Comparison of ENCODE assay signal across 8 mouse cellular contexts in the genomic region with DNA sequence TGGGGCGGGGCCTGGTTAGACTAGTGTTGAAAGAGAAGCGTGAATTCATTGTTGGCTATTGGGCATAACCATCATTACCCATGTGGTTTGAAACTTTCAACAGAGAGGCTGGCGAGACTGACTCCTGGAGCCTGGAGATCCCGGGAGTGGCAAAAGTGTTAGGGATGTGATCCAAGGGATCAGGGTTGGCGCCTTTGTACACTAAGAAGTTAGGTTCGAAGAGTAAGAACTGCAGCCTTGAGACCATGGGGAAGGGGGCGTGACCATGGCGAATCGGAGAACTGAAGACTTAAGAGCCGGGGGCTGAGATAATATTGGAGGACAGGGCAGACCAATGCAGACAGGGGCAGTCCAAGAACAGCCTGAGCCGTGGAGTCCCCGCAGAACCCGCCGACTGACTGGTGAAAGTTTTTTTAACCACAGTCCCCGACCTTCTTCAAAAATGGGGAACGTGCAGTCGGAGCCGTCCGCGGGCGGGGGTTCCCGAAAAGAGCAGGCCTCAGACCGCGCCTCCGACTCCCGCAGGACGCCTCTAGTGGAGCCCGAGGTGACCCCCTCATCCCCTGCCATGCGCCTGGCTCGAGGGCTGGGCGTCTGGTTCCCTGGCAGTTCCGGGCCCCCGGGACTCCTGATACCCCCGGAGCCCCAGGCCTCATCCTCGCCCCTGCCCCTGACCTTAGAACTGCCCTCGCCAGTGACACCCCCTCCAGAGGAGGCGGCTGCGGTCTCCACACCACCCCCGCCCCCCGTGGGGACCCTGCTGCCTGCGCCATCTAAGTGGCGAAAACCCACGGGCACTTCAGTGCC. TPM values are rescaled to one million over a fixed set of nuclear protein-coding genes. Genes with fewer than 3 reads are reported as not detected.
A peak's percentile ranks its signal among the peaks of the same experiment; 100 is the strongest.
DNase-seq lines count a peak whose midpoint lies in the region; ATAC-seq and TF ChIP-seq lines count a peak whose summit lies in the region.

No protein-coding gene starts in this region.

- H3K4me2 ChIP-seq in intestine, embryonic 14.5 days (ENCODE audit: low read length), result peak overlapping the region; percentile 64
- peak overlapping the region; percentile 81 for H3K4me2 ChIP-seq in stomach, embryonic 15.5 days

- peak overlapping the region; percentile 47; the same call in 1 of the 2 replicates for H3K9ac ChIP-seq in ES-E14 (ENCODE audit: insufficient read depth, low read depth, low read length, poor library complexity, severe bottlenecking)
- H3K9ac ChIP-seq in intestine, embryonic 14.5 days (ENCODE audit: low read length), result peak overlapping the region; percentile 32; the same call in 1 of the 2 replicates
- H3K9ac ChIP-seq in stomach, embryonic 15.5 days, result peak overlapping the region; percentile 19; the same call in 1 of the 2 replicates

- H3K36me3 ChIP-seq in ES-E14 (ENCODE audit: control insufficient read depth, insufficient read depth, low read length, poor library complexity, severe bottlenecking), result peaks cover 27% of the 10 kb centered on the region
- H3K36me3 ChIP-seq in forebrain, embryonic 10.5 days (replicated peaks), result peaks cover 42% of the 10 kb centered on the region
- peaks cover 32% of the 10 kb centered on the region for H3K36me3 ChIP-seq in intestine, embryonic 14.5 days (ENCODE audit: control insufficient read depth, insufficient read depth, low read length)
- H3K36me3 ChIP-seq in stomach, embryonic 15.5 days, result peaks cover 25% of the 10 kb centered on the region

- no peaks in the 10 kb centered on the region for H3K9me3 ChIP-seq in ES-E14 (ENCODE audit: control insufficient read depth, insufficient read depth, low read depth, low read length)
- H3K9me3 ChIP-seq in forebrain, embryonic 10.5 days, result no peaks in the 10 kb centered on the region
- H3K9me3 ChIP-seq in intestine, embryonic 14.5 days (ENCODE audit: control insufficient read depth, low read length), result no peaks in the 10 kb centered on the region
- no peaks in the 10 kb centered on the region for H3K9me3 ChIP-seq in stomach, embryonic 15.5 days

- no peak overlapping the region for H3K27ac ChIP-seq in ES-E14 (ENCODE audit: insufficient read depth, low read depth, low read length, poor library complexity, severe bottlenecking)
- peak overlapping the region; percentile 92; the same call in 1 of the 2 replicates for H3K27ac ChIP-seq in forebrain, embryonic 10.5 days
- H3K27ac ChIP-seq in intestine, embryonic 14.5 days (ENCODE audit: low read depth), result no peak overlapping the region
- no peak overlapping the region for H3K27ac ChIP-seq in stomach, embryonic 15.5 days

- 1% methylated on average over 43 of the region's 43 CpGs for WGBS in forebrain, embryonic 10.5 days
- 2% methylated on average over 43 of the region's 43 CpGs for WGBS in intestine, embryonic 14.5 days
- 3% methylated on average over 43 of the region's 43 CpGs for WGBS in stomach, embryonic 15.5 days

- peak; percentile 94 for DNase-seq in heart, adult 11 months
- DNase-seq in heart, postnatal 25 days (ENCODE audit: low spot score), result no peak
- DNase-seq in ES-E14 (ENCODE audit: low read depth, low spot score), result no peak
- DNase-seq in forebrain, embryonic 10.5 days (ENCODE audit: extremely low spot score, low spot score), result no peak
- DNase-seq in intestine, embryonic 14.5 days (ENCODE audit: low spot score), result peak; percentile 62
- DNase-seq in lung, postnatal 36 days, result peak; percentile 28
- DNase-seq in frontal cortex, postnatal 14 days (ENCODE audit: low spot score in 2 of 2), result no peak

- H3K4me3 ChIP-seq in ES-E14 (ENCODE audit: insufficient read depth in 1 of 2, low read depth in 1 of 2, low read length in 2 of 2, poor library complexity in 1 of 2, severe bottlenecking in 1 of 2), result peak overlapping the region; percentile 71 to 99
- H3K4me3 ChIP-seq in forebrain, embryonic 10.5 days, result peak overlapping the region; percentile 75
- peak overlapping the region; percentile 56 for H3K4me3 ChIP-seq in intestine, embryonic 14.5 days (ENCODE audit: low read depth, low read length)
- H3K4me3 ChIP-seq in stomach, embryonic 15.5 days (replicated peaks), result peak overlapping the region; percentile 62

- no peak for ATAC-seq in intestine, embryonic 14.5 days (replicated peaks; ENCODE audit: low FRiP score, low TSS enrichment, low read depth)
- ATAC-seq in stomach, embryonic 15.5 days (ENCODE audit: insufficient read depth, low FRiP score, low read depth), result no peak

- intact Hi-C loops in heart, postnatal 25 days (cut with DNase I), result no loop called here

- H3K4me1 ChIP-seq in ES-E14 (ENCODE audit: control insufficient read depth in 2 of 2, insufficient read depth in 2 of 2, low read length in 2 of 2, poor library complexity in 1 of 2), result peaks cover 4 to 25% of the 10 kb centered on the region in 2 experiments; a peak in 3 of 4 replicates
- peaks cover 67% of the 10 kb centered on the region for H3K4me1 ChIP-seq in forebrain, embryonic 10.5 days
- peaks cover 16% of the 10 kb centered on the region for H3K4me1 ChIP-seq in intestine, embryonic 14.5 days (replicated peaks; ENCODE audit: control insufficient read depth, insufficient read depth, low read length)
- peaks cover 24% of the 10 kb centered on the region for H3K4me1 ChIP-seq in stomach, embryonic 15.5 days

- H3K27me3 ChIP-seq in forebrain, embryonic 10.5 days (ENCODE audit: poor library complexity, severe bottlenecking), result peaks cover 69% of the 10 kb centered on the region
- peaks cover 37% of the 10 kb centered on the region for H3K27me3 ChIP-seq in intestine, embryonic 14.5 days (replicated peaks; ENCODE audit: control insufficient read depth, insufficient read depth, low read length)
- peaks cover 37% of the 10 kb centered on the region for H3K27me3 ChIP-seq in stomach, embryonic 15.5 days (replicated peaks)

- in situ Hi-C loops in ES-E14 (cut with MboI; ENCODE audit: low sequenced_read_pairs in 2 of 2, unreplicated experiment in 2 of 2), result no loop called here

TF ChIP-seq in ES-E14, 5 proteins besides CTCF, POLR2A, EP300 and RAD21:
- TF ChIP-seq HCFC1 (IDR thresholded peaks at IDR 0.05; ENCODE audit: borderline replicate concordance, insufficient read depth, low read length), result no peak
TF ChIP-seq in ES-E14: peak in this region for 0.

RNA-seq across cellular contexts. Expression of a gene that starts 0.7 kb away (rescaled TPM):
- under 1 TPM; 0.36 to 0.49 TPM for total RNA-seq in heart, postnatal 25 days (2021)
- 5.1 and 6.2 TPM in 2 replicates for total RNA-seq in ES-E14 (2012; rRNA removed)
- 4.4 and 5.4 TPM in 2 replicates for polyA plus RNA-seq in forebrain, embryonic 10.5 days (2016; fragmentation: Nextera tagmentation; extraction: Ambion mirVana)
- polyA plus RNA-seq in intestine, embryonic 14.5 days (2014; fragmentation: Nextera tagmentation; extraction: Ambion mirVana), result 3.8 and 4.7 TPM in 2 replicates
- polyA plus RNA-seq in stomach, embryonic 15.5 days (2015; fragmentation: Nextera tagmentation; extraction: Ambion mirVana), result 1.9 and 2.2 TPM in 2 replicates

RNA-seq across cellular contexts. Expression of a gene that starts 0.9 kb away (rescaled TPM):
- total RNA-seq in heart, postnatal 25 days (2021), result under 1 TPM; 0.39 to 0.45 TPM
- 0.67 and 1.2 TPM in 2 replicates for total RNA-seq in ES-E14 (2012; rRNA removed)
- 0.69 and 1.1 TPM in 2 replicates for polyA plus RNA-seq in forebrain, embryonic 10.5 days (2016; fragmentation: Nextera tagmentation; extraction: Ambion mirVana)
- 0.58 and 1.0 TPM in 2 replicates for polyA plus RNA-seq in intestine, embryonic 14.5 days (2014; fragmentation: Nextera tagmentation; extraction: Ambion mirVana)
- 0.42 and 0.66 TPM in 2 replicates for polyA plus RNA-seq in stomach, embryonic 15.5 days (2015; fragmentation: Nextera tagmentation; extraction: Ambion mirVana)

RNA-seq across cellular contexts. Expression of a gene that starts 9.5 kb away (rescaled TPM):
- total RNA-seq in heart, postnatal 25 days (2021), result 100 to 1,000 TPM; 118 to 125 TPM
- 209 and 211 TPM in 2 replicates for total RNA-seq in ES-E14 (2012; rRNA removed)
- polyA plus RNA-seq in forebrain, embryonic 10.5 days (2016; fragmentation: Nextera tagmentation; extraction: Ambion mirVana), result 290 and 304 TPM in 2 replicates
- polyA plus RNA-seq in intestine, embryonic 14.5 days (2014; fragmentation: Nextera tagmentation; extraction: Ambion mirVana), result 277 and 280 TPM in 2 replicates
- 225 and 237 TPM in 2 replicates for polyA plus RNA-seq in stomach, embryonic 15.5 days (2015; fragmentation: Nextera tagmentation; extraction: Ambion mirVana)

RNA-seq across cellular contexts. Expression of a gene that starts 14.9 kb away (rescaled TPM):
- 10 to 100 TPM; 11.2 to 11.4 TPM for total RNA-seq in heart, postnatal 25 days (2021)
- total RNA-seq in ES-E14 (2012; rRNA removed), result 20.8 and 42.5 TPM in 2 replicates
- polyA plus RNA-seq in forebrain, embryonic 10.5 days (2016; fragmentation: Nextera tagmentation; extraction: Ambion mirVana), result 11.5 and 11.7 TPM in 2 replicates
- 25.9 and 26.1 TPM in 2 replicates for polyA plus RNA-seq in intestine, embryonic 14.5 days (2014; fragmentation: Nextera tagmentation; extraction: Ambion mirVana)
- polyA plus RNA-seq in stomach, embryonic 15.5 days (2015; fragmentation: Nextera tagmentation; extraction: Ambion mirVana), result 24.8 and 26.7 TPM in 2 replicates

RNA-seq across cellular contexts. Expression of a gene that starts 36.3 kb away (rescaled TPM):
- total RNA-seq in heart, postnatal 25 days (2021), result 1 to 10 TPM; 1.4 TPM
- 5.6 and 5.9 TPM in 2 replicates for total RNA-seq in ES-E14 (2012; rRNA removed)
- polyA plus RNA-seq in forebrain, embryonic 10.5 days (2016; fragmentation: Nextera tagmentation; extraction: Ambion mirVana), result 0.58 and 0.88 TPM in 2 replicates
- 0.54 and 0.96 TPM in 2 replicates for polyA plus RNA-seq in intestine, embryonic 14.5 days (2014; fragmentation: Nextera tagmentation; extraction: Ambion mirVana)
- 0.75 and 0.76 TPM in 2 replicates for polyA plus RNA-seq in stomach, embryonic 15.5 days (2015; fragmentation: Nextera tagmentation; extraction: Ambion mirVana)

Comparison
In these comparisons a context has a peak if more than half of its experiments do, and no peak if none do; other contexts are left out.
1. DNase-seq: peak in heart, adult 11 months (single experiment), intestine, embryonic 14.5 days (single experiment) and lung, postnatal 36 days (single experiment); none in heart, postnatal 25 days (single experiment), ES-E14 (single experiment), forebrain, embryonic 10.5 days (single experiment) and frontal cortex, postnatal 14 days (0 of 2).
2. Peak in every context shown above with its lines, with median percentiles within 50 percentile points of each other: H3K4me3 ChIP-seq and H3K9ac ChIP-seq.